Mouse (Mus musculus) small intestine, adult 2 months (tissue): ENCODE data around the gene Gm28998.
"Not testable (repeated sequence)": the region's sequence is repeated elsewhere in the genome, so short reads cannot be mapped to it uniquely, and the experiment has no call there.

Experiments used
- CTCF ChIP-seq: fragments of 200-500 bp; IDR thresholded peaks from 2 replicates; pipeline ENCODE4 v1.5.1; 2012; ENCODE audit warnings: low read depth, mild to moderate bottlenecking, control low read depth, inconsistent platforms, low read length, moderate library complexity, mixed read lengths; ENCODE audit not compliant: insufficient replicate concordance, insufficient read length; ENCODE audit errors: extremely low read depth
- POLR2A ChIP-seq: fragments of 200-500 bp; IDR thresholded peaks from 2 replicates; pipeline ENCODE4 v1.6.1; 2012; ENCODE audit warnings: low read depth, mild to moderate bottlenecking, control low read depth, inconsistent platforms, low read length, moderate library complexity

- not testable (repeated sequence) for TF ChIP-seq CTCF, POLR2A
Measured at GRCm38 (mm10) chrY:7253487-7253886, at the start of gene Gm28998.
